Mouse (Mus musculus) forebrain, embryonic 15.5 days (tissue): ENCODE results near the gene Efnb2. TPM values are rescaled to one million over a fixed set of nuclear protein-coding genes. Genes with fewer than 3 reads are reported as not detected.

Source experiments
- ATAC-seq: fragments of 200-750 bp; cut with Nextera tagmentation; replicated peaks from 2 replicates; pipeline ENCODE4 v1.8.0; 2017; ENCODE audit warnings: mild to moderate bottlenecking, moderate TSS enrichment, moderate library complexity
- H3K27ac ChIP-seq: fragments of 300-500 bp; sonication (generic); replicated peaks from 2 replicates; pipeline ENCODE4 v1.5.1; 2015; ENCODE audit warnings: mild to moderate bottlenecking, inconsistent platforms
- H3K27me3 ChIP-seq: fragments of 300-500 bp; sonication (generic); 2 replicates; pipeline ENCODE4 v1.6.1; 2015; ENCODE audit warnings: inconsistent platforms
- H3K36me3 ChIP-seq: fragments of 300-500 bp; sonication (generic); 2 replicates; pipeline ENCODE4 v1.6.1; 2015; ENCODE audit warnings: mild to moderate bottlenecking, inconsistent platforms
- H3K4me1 ChIP-seq: fragments of 300-500 bp; sonication (generic); 2 replicates; pipeline ENCODE4 v1.6.1; 2015; ENCODE audit warnings: inconsistent platforms
- H3K4me2 ChIP-seq: fragments of 300-500 bp; sonication (generic); replicated peaks from 2 replicates; pipeline ENCODE4 v1.6.1; 2015; ENCODE audit warnings: mild to moderate bottlenecking, inconsistent platforms
- H3K4me3 ChIP-seq: fragments of 300-500 bp; sonication (generic); 2 replicates; pipeline ENCODE4 v1.5.1; 2015; ENCODE audit warnings: mild to moderate bottlenecking, inconsistent platforms
- H3K9ac ChIP-seq: fragments of 300-500 bp; sonication (generic); replicated peaks from 2 replicates; pipeline ENCODE4 v1.6.1; 2015; ENCODE audit warnings: mild to moderate bottlenecking, inconsistent platforms
- H3K9me3 ChIP-seq: fragments of 300-500 bp; sonication (generic); 2 replicates; pipeline ENCODE4 v1.6.1; 2016; ENCODE audit warnings: inconsistent platforms
- WGBS: fragments of 180-500 bp; shearing (Covaris S2); methylation state at CpG from one replicate; pipeline ENCODE4 v1.1.7; 2015; ENCODE audit warnings: mixed read lengths; 5-methylcytosine and 5-hydroxymethylcytosine counted together
- polyA plus RNA-seq: library from polyadenylated mRNA; unstranded; fragments of >200 nt; fragmentation: Nextera tagmentation; extraction: Ambion mirVana; gene quantifications from 2 replicates; pipeline ENCODE4 v1.2.1, GENCODE M21; 2015

The Efnb2 gene
- polyA plus RNA-seq, 1 experiment from 2014 or later: 65.3 TPM

- 80% methylated on average over 7 of the region's 7 CpGs for WGBS
- H3K4me2 ChIP-seq: no peak overlapping the region
- no peak overlapping the region for H3K9ac ChIP-seq
- no peak for ATAC-seq
- no peak overlapping the region for H3K4me3 ChIP-seq
- no peak overlapping the region for H3K27ac ChIP-seq
- no peaks in the 10 kb centered on the region for H3K36me3 ChIP-seq
- no peaks in the 10 kb centered on the region for H3K9me3 ChIP-seq
- H3K4me1 ChIP-seq: no peaks in the 10 kb centered on the region
- H3K27me3 ChIP-seq: no peaks in the 10 kb centered on the region
Observed at GRCm38 (mm10) chr8:8602616-8603461, 58.2 kb downstream of the Efnb2 start.

DNA sequence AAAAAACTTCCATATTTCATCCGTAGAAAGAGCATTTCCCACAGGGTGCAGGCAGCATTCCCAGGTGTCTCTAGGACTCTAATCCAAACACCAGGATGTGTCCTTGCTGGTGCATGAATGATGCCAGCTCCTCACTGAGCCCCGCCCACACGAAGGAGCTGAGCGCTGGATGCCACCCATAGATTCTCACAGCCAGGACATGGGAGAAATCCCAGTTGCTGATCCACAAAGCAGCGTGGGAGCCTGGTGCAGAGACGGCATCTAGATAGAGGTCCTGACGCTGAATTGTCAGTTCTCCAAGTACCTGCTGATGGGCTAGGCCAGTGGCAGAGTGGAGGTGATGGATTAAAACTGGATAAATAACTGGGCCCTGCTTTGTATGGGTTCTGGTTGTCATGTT is 61.1 kb downstream of the Efnb2 start:
- H3K9me3 ChIP-seq: no peaks in the 10 kb centered on the region
- ATAC-seq: no peak
- no peaks in the 10 kb centered on the region for H3K27me3 ChIP-seq
- H3K4me2 ChIP-seq: no peak overlapping the region
- no peak overlapping the region for H3K4me3 ChIP-seq
- no peak overlapping the region for H3K9ac ChIP-seq
- H3K27ac ChIP-seq: no peak overlapping the region
- WGBS: 88% methylated on average over 7 of the region's 7 CpGs
- no peaks in the 10 kb centered on the region for H3K4me1 ChIP-seq
- no peaks in the 10 kb centered on the region for H3K36me3 ChIP-seq

- no peak for ATAC-seq
- H3K27me3 ChIP-seq: no peaks in the 10 kb centered on the region
- H3K4me2 ChIP-seq: no peak overlapping the region
- no peaks in the 10 kb centered on the region for H3K4me1 ChIP-seq
- H3K9ac ChIP-seq: no peak overlapping the region
- 15% methylated on average over 13 of the region's 13 CpGs for WGBS
- H3K9me3 ChIP-seq: no peaks in the 10 kb centered on the region
- H3K36me3 ChIP-seq: no peaks in the 10 kb centered on the region
- H3K27ac ChIP-seq: no peak overlapping the region
- no peak overlapping the region for H3K4me3 ChIP-seq
Observed at GRCm38 (mm10) chr8:8597434-8597833, 63.6 kb downstream of the Efnb2 start.

GRCm38 (mm10) chr8:8595831-8596611 is 65.0 kb downstream of the Efnb2 start:
- no peak overlapping the region for H3K4me3 ChIP-seq
- 61% methylated on average over 12 of the region's 12 CpGs for WGBS
- no peak overlapping the region for H3K27ac ChIP-seq
- H3K4me1 ChIP-seq: no peaks in the 10 kb centered on the region
- no peaks in the 10 kb centered on the region for H3K9me3 ChIP-seq
- H3K9ac ChIP-seq: no peak overlapping the region
- H3K27me3 ChIP-seq: no peaks in the 10 kb centered on the region
- H3K4me2 ChIP-seq: no peak overlapping the region
- ATAC-seq: no peak
- H3K36me3 ChIP-seq: no peaks in the 10 kb centered on the region

GRCm38 (mm10) chr8:8593812-8594211 is 67.2 kb downstream of the Efnb2 start:
- Histone ChIP-seq H3K9ac (no peak overlapping the region), H3K4me1 (no peaks in the 10 kb centered on the region), H3K27me3 (no peaks in the 10 kb centered on the region), H3K4me2 (no peak overlapping the region), H3K27ac (no peak overlapping the region), H3K36me3 (no peaks in the 10 kb centered on the region), H3K9me3 (no peaks in the 10 kb centered on the region), H3K4me3 (no peak overlapping the region)
- 76% methylated on average over 7 of the region's 7 CpGs for WGBS
- ATAC-seq: no peak

- no peak overlapping the region for H3K9ac ChIP-seq
- H3K27ac ChIP-seq: no peak overlapping the region
- no peaks in the 10 kb centered on the region for H3K36me3 ChIP-seq
- ATAC-seq: no peak
- H3K9me3 ChIP-seq: no peaks in the 10 kb centered on the region
- H3K27me3 ChIP-seq: no peaks in the 10 kb centered on the region
- no peaks in the 10 kb centered on the region for H3K4me1 ChIP-seq
- H3K4me2 ChIP-seq: no peak overlapping the region
- WGBS: 92% methylated on average over 6 of the region's 6 CpGs
- no peak overlapping the region for H3K4me3 ChIP-seq
Observed at GRCm38 (mm10) chr8:8593371-8593770, 67.7 kb downstream of the Efnb2 start.

DNA sequence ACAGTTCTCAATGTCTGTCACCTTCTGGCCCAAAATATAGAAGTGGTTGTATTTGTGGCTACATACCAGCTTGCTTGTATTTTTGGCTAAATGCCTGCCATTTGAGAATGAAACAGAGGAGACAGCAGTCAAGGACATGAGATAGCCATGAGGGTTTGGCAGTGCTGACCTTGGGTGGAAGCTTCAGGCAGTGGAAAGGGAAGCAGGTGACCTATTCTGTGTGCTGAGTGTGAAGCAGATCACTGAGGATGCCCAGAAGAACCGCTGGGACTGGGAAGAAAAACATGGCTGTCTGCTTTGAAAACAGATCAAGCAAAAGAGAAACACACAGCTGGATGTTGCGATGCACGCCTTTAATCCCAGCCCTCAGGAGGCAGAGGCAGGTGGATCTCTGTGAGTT is 68.7 kb downstream of the Efnb2 start:
- no peak for ATAC-seq

GRCm38 (mm10) chr8:8583981-8584377 is 77.1 kb downstream of the Efnb2 start:
- Histone ChIP-seq H3K27me3 (no peaks in the 10 kb centered on the region), H3K4me2 (no peak overlapping the region), H3K36me3 (no peaks in the 10 kb centered on the region), H3K4me3 (no peak overlapping the region), H3K27ac (no peak overlapping the region), H3K9ac (no peak overlapping the region), H3K9me3 (no peaks in the 10 kb centered on the region), H3K4me1 (no peaks in the 10 kb centered on the region)
- ATAC-seq: no peak
- 88% methylated on average over 4 of the region's 4 CpGs for WGBS

More for the DNA sequence above, 68.7 kb downstream of the Efnb2 start:
- Histone ChIP-seq H3K27me3 (no peaks in the 10 kb centered on the region), H3K36me3 (no peaks in the 10 kb centered on the region), H3K4me3 (no peak overlapping the region), H3K4me2 (no peak overlapping the region), H3K4me1 (no peaks in the 10 kb centered on the region), H3K27ac (no peak overlapping the region), H3K9me3 (no peaks in the 10 kb centered on the region), H3K9ac (no peak overlapping the region)
- 94% methylated on average over 3 of the region's 3 CpGs for WGBS

- Histone ChIP-seq H3K9ac (no peak overlapping the region), H3K36me3 (no peaks in the 10 kb centered on the region), H3K27ac (no peak overlapping the region), H3K9me3 (no peaks in the 10 kb centered on the region), H3K4me3 (no peak overlapping the region), H3K4me1 (no peaks in the 10 kb centered on the region), H3K4me2 (no peak overlapping the region), H3K27me3 (no peaks in the 10 kb centered on the region)
- WGBS: 92% methylated on average over 4 of the region's 4 CpGs
- ATAC-seq: no peak
Observed at GRCm38 (mm10) chr8:8583290-8583980, 77.6 kb downstream of the Efnb2 start.

- H3K4me3 ChIP-seq: no peak overlapping the region
- H3K27ac ChIP-seq: no peak overlapping the region
- no peak overlapping the region for H3K9ac ChIP-seq
- no peaks in the 10 kb centered on the region for H3K36me3 ChIP-seq
- H3K4me2 ChIP-seq: no peak overlapping the region
- peaks cover 14% of the 10 kb centered on the region for H3K4me1 ChIP-seq
- no peaks in the 10 kb centered on the region for H3K27me3 ChIP-seq
- ATAC-seq: 0 out of 2 replicates have a peak, but pooled peaks have one; percentile 33
- H3K9me3 ChIP-seq: no peaks in the 10 kb centered on the region
- WGBS: 36% methylated on average over 11 of the region's 11 CpGs
Observed at GRCm38 (mm10) chr8:8577770-8578303, 83.2 kb downstream of the Efnb2 start.

GRCm38 (mm10) chr8:8576833-8577232 is 84.2 kb downstream of the Efnb2 start:
- Histone ChIP-seq H3K36me3 (no peaks in the 10 kb centered on the region), H3K27ac (no peak overlapping the region), H3K9me3 (no peaks in the 10 kb centered on the region), H3K4me1 (peaks cover 19% of the 10 kb centered on the region), H3K4me3 (no peak overlapping the region), H3K4me2 (no peak overlapping the region), H3K27me3 (no peaks in the 10 kb centered on the region), H3K9ac (no peak overlapping the region)
- WGBS: 94% methylated on average over 6 of the region's 6 CpGs
- no peak for ATAC-seq

GRCm38 (mm10) chr8:8576286-8576685 is 84.8 kb downstream of the Efnb2 start:
- no peak overlapping the region for H3K9ac ChIP-seq
- ATAC-seq: no peak

More at GRCm38 (mm10) chr8:8576286-8576685, 84.8 kb downstream of the Efnb2 start:
- no peak overlapping the region for H3K27ac ChIP-seq
- H3K36me3 ChIP-seq: no peaks in the 10 kb centered on the region
- no peaks in the 10 kb centered on the region for H3K9me3 ChIP-seq
- H3K4me3 ChIP-seq: no peak overlapping the region
- peaks cover 19% of the 10 kb centered on the region for H3K4me1 ChIP-seq
- no peak overlapping the region for H3K4me2 ChIP-seq
- no peaks in the 10 kb centered on the region for H3K27me3 ChIP-seq
- 63% methylated on average over 5 of the region's 6 CpGs for WGBS
